Mouse (Mus musculus) spleen, adult 2 months (tissue): ENCODE measurements around the gene Acadvl. TPM values are rescaled to one million over a fixed set of nuclear protein-coding genes. Genes with fewer than 3 reads are reported as not detected.
A peak's percentile ranks its signal among the peaks of the same experiment; 100 is the strongest.

Experiments
- DNase-seq, 2 experiments: peaks; one replicate each; pipeline versions ENCODE4 v3.0.0 to v3.0.0-alpha.2; 2012 to 2021; ENCODE audit warnings: low spot score in 2 of 2, low read depth in 1 of 2
- H3K27ac ChIP-seq: fragments of 200-500 bp; 2 replicates; pipeline ENCODE4 v1.5.1; 2012; ENCODE audit warnings: low read length, inconsistent platforms; ENCODE audit not compliant: insufficient read depth
- H3K27me3 ChIP-seq: fragments of 200-500 bp; 2 replicates; pipeline ENCODE4 v1.6.1; 2012; ENCODE audit warnings: mild to moderate bottlenecking, moderate library complexity, low read length, inconsistent platforms; ENCODE audit not compliant: control insufficient read depth, insufficient read depth
- H3K36me3 ChIP-seq: fragments of 200-500 bp; 2 replicates; pipeline ENCODE4 v1.6.1; 2012; ENCODE audit warnings: mild to moderate bottlenecking, low read length, inconsistent platforms; ENCODE audit not compliant: control insufficient read depth, insufficient read depth
- H3K4me1 ChIP-seq: fragments of 200-500 bp; 2 replicates; pipeline ENCODE4 v1.6.1; 2011; ENCODE audit warnings: inconsistent platforms; ENCODE audit not compliant: control insufficient read depth, insufficient read depth, insufficient read length
- H3K4me3 ChIP-seq: fragments of 200-500 bp; 2 replicates; pipeline ENCODE4 v1.5.1; 2011; ENCODE audit warnings: mild to moderate bottlenecking, inconsistent platforms; ENCODE audit not compliant: insufficient read depth, insufficient read length; ENCODE audit errors: extremely low read depth
- CTCF ChIP-seq: fragments of 200-500 bp; IDR thresholded peaks from 2 replicates; pipeline ENCODE4 v1.5.1; 2011; ENCODE audit warnings: mild to moderate bottlenecking, inconsistent platforms; ENCODE audit not compliant: insufficient read depth, insufficient read length, insufficient replicate concordance; ENCODE audit errors: extremely low read depth
- POLR2A ChIP-seq: fragments of 200-500 bp; IDR thresholded peaks from 2 replicates; pipeline ENCODE4 v1.6.1; 2011; ENCODE audit warnings: low read depth, low read length, inconsistent platforms
- WGBS: fragments of 180-500 bp; shearing (Covaris S2); methylation state at CpG from one replicate; pipeline ENCODE4 v1.1.7; 2018; 5-methylcytosine and 5-hydroxymethylcytosine counted together
- polyA plus RNA-seq: library from polyadenylated mRNA; depleted of rRNA; stranded (reverse); fragments of >200 nt; gene quantifications from 2 replicates; pipeline ENCODE4 v1.2.3, GENCODE M21; 2012

Gene Acadvl
- polyA plus RNA-seq, 1 experiment = 29.5 TPM

DNA sequence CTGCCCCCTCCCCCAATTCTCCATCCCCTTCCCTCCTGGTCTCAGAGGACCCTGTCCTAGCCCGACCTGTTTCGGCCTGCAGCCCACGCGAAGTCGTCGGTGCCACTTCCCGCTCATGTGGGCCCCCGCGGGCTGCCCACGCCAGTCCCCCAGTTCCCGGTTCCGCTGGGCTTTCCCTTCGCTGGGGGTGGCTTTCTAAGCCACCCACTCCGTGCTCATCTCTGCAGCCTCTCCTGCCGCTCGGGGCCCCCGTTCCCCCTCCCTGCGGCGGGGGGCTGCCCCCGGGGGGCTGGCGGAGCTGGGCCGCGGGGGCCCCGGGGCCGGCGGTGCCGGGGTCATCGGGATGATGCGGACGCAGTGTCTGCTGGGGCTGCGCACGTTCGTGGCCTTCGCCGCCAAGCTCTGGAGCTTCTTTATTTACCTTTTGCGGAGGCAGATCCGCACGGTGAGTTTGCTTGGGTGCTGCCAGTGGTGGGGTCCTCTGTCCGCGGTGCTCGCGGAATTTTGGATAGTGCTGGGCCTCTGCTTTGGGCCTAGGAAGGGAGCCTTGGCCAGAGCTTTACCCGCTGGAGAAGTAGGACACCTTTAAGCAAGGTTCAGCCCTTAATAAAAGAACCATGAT, 34.0 kb downstream of the Acadvl start, which contains the start of gene Ctdnep1:
Gene Ctdnep1, plus strand, starts transcription at position 16 of the 622 bp plus-strand sequence.
- Histone ChIP-seq H3K27ac (peak within 1 kb of the TSS; percentile 81), H3K4me1 (peaks cover 6% of the 10 kb centered on the region; the same call in 1 of the 2 replicates), H3K4me3 (peak within 1 kb of the TSS; percentile 84), H3K27me3 (no peaks in the 10 kb centered on the region), H3K36me3 (peaks cover 13% of the 10 kb centered on the region)
- TF ChIP-seq POLR2A = no peak
- TF ChIP-seq CTCF = no peak
- peak in 1 of 2 experiments; percentile 47 for DNase-seq
- WGBS = under 1% methylated on average over 38 of the region's 43 CpGs

- DNase-seq = peak; percentile 81 to 84
- under 1% methylated on average over 55 of the region's 60 CpGs for WGBS
Measured at GRCm38 (mm10) chr11:69980196-69981140, 34.7 kb downstream of the Acadvl start.

DNA sequence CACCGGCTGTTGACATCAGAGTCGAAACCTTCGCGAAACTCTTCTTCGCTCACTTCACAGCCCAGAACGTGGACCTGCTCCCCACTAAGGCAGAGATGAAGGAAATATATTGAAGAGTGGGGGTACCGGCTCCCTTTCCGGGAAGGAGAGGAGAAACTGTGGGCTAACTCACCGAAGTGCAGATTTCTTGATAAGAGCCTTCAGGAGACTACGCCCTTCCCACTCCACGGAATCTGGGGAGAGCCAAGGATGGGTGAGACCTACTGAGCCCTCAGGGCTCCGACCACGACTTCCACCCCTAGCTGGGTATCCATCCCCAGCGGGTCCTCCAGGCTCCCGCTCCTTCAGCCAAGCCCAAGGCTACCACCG, 35.4 kb downstream of the Acadvl start:
- peak overlapping the region; percentile 84 for H3K4me3 ChIP-seq
- DNase-seq = no peak
- H3K36me3 ChIP-seq = peaks cover 9% of the 10 kb centered on the region
- H3K27me3 ChIP-seq = no peaks in the 10 kb centered on the region
- H3K27ac ChIP-seq = peak overlapping the region; percentile 81
- WGBS = 4% methylated on average over 16 of the region's 16 CpGs
- TF ChIP-seq CTCF = no peak
- TF ChIP-seq POLR2A = no peak
- peaks cover 6% of the 10 kb centered on the region; the same call in 1 of the 2 replicates for H3K4me1 ChIP-seq

More at GRCm38 (mm10) chr11:69980196-69981140, 34.7 kb downstream of the Acadvl start:
- H3K4me3 ChIP-seq = peak overlapping the region; percentile 84
- no peak for TF ChIP-seq CTCF
- peak; percentile 87 for TF ChIP-seq POLR2A
- peak overlapping the region; percentile 81 for H3K27ac ChIP-seq
- H3K27me3 ChIP-seq = no peaks in the 10 kb centered on the region
- H3K36me3 ChIP-seq = peaks cover 12% of the 10 kb centered on the region
- peaks cover 6% of the 10 kb centered on the region; the same call in 1 of the 2 replicates for H3K4me1 ChIP-seq

DNA sequence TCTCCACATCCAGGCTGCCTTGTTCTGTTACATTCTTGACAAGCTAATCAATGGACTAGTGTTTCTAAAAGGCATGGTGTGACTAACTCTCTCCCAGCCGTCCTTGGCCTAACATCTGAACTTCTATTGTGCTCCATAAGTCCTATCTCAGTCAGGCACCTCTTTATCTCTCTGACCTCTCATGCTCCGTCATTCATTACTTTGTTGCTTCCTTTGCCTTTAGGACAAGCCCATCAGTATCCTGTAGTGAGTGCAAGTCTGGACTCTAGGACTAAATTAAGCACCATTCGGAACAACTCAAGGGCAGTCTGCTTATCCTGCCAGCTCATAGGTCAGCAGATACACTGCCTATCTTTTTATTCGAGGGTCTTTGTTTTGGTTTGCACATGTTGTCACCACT, 38.9 kb downstream of the Acadvl start:
- Histone ChIP-seq H3K27ac (no peak overlapping the region), H3K4me1 (no peaks in the 10 kb centered on the region; the same call in 1 of the 2 replicates), H3K36me3 (peaks cover 11% of the 10 kb centered on the region), H3K27me3 (no peaks in the 10 kb centered on the region), H3K4me3 (no peak overlapping the region)
- no peak for DNase-seq
- 84% methylated on average over 4 of the region's 4 CpGs for WGBS
- no peak for TF ChIP-seq CTCF
- no peak for TF ChIP-seq POLR2A

DNA sequence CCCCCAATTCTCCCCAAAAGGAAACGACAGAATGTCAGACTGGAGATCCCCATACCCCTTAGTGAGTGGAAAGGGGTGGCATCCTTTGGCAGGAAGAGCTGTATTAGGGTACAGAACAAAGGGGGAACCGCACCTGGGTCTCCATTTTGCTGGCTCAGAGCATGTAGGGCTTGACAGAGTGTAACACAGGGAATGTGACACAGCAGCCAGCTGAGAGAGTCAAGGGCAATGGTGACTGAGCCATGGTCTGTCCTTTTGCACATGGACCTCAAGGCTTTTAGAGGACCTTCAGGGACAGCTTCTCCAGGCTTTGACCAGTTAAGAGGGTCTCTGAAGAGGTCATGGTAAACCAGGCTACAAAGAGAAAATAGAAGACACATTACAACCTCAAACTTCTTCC, 40.3 kb downstream of the Acadvl start:
- Histone ChIP-seq H3K36me3 (peaks cover 11% of the 10 kb centered on the region), H3K4me1 (peaks cover 5% of the 10 kb centered on the region; the same call in 1 of the 2 replicates), H3K27ac (no peak overlapping the region), H3K4me3 (no peak overlapping the region), H3K27me3 (no peaks in the 10 kb centered on the region)
- DNase-seq = no peak
- WGBS = 94% methylated on average over 2 of the region's 2 CpGs
- TF ChIP-seq CTCF (no peak), POLR2A (no peak)

DNA sequence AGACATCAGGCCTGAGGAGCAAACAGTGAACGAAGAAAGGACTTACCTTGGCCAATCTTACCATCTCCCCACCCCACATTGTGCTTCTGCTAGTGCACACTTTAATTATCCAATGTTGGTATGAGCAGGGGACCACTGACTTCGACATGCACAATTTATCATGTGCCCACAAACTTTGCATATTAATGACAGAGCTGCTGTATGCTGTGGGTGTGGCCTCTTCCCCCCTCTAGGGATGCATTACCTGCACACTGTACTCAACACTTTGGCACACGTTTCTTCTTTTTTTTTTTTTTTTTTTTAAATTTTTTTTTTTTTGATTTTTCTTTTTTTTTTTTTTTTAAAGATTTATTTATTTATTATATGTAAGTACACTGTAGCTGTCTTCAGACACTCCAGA, 44.4 kb downstream of the Acadvl start:
- Histone ChIP-seq H3K4me1 (peaks cover 16% of the 10 kb centered on the region), H3K27me3 (peaks cover 10% of the 10 kb centered on the region), H3K27ac (no peak overlapping the region), H3K4me3 (no peak overlapping the region), H3K36me3 (peaks cover 11% of the 10 kb centered on the region)
- WGBS = 45% methylated on average over 3 of the region's 3 CpGs
- DNase-seq = no peak
- TF ChIP-seq POLR2A (no peak), CTCF (no peak)
